Mouse (Mus musculus): ENCODE data around the gene Olfr1427.
"Not testable (repeated sequence)": the region's sequence is repeated elsewhere in the genome, so short reads cannot be mapped to it uniquely, and the experiment has no call there.

The Olfr1427 gene

GRCm38 (mm10) chr19:12103234-12103633, at the start of gene Olfr1427:
TSS of gene Olfr1427 (minus strand) at chr19:12103334.
- DNase-seq (ENCODE audit: low spot score) = no peak

GRCm38 (mm10) chr19:12145452-12145851, 42.3 kb upstream of the Olfr1427 start:
- DNase-seq (ENCODE audit: low spot score) = no peak

- DNase-seq (ENCODE audit: low spot score) = peak; percentile 4
Observed at GRCm38 (mm10) chr19:12143356-12143755, 40.2 kb upstream of the Olfr1427 start.

- peak; percentile 65 for DNase-seq (ENCODE audit: low spot score)
Observed at GRCm38 (mm10) chr19:12134289-12134688, 31.2 kb upstream of the Olfr1427 start.

- DNase-seq (ENCODE audit: low spot score) = no peak
Observed at GRCm38 (mm10) chr19:12123103-12123502, 20.0 kb upstream of the Olfr1427 start, which contains the start of gene Olfr76. TSS of gene Olfr76 (minus strand) at chr19:12123203.

GRCm38 (mm10) chr19:12116464-12116863, 13.3 kb upstream of the Olfr1427 start:
- no peak for DNase-seq (ENCODE audit: low spot score)

- no peak for DNase-seq (ENCODE audit: low spot score)
Observed at GRCm38 (mm10) chr19:12115797-12116196, 12.7 kb upstream of the Olfr1427 start, which contains the start of gene Olfr1428. TSS of gene Olfr1428 (minus strand) at chr19:12115897.

- DNase-seq (ENCODE audit: low spot score) = no peak
Observed at GRCm38 (mm10) chr19:12113807-12114206, 10.7 kb upstream of the Olfr1427 start.

GRCm38 (mm10) chr19:12104541-12104940, 1.4 kb upstream of the Olfr1427 start:
- no peak for DNase-seq (ENCODE audit: low spot score)

GRCm38 (mm10) chr19:12091913-12092312, 11.2 kb downstream of the Olfr1427 start, which contains the start of gene Olfr1426:
TSS of gene Olfr1426 (minus strand) at chr19:12092013.
- no peak for DNase-seq (ENCODE audit: low spot score)

GRCm38 (mm10) chr19:12077631-12078030, 25.5 kb downstream of the Olfr1427 start, which contains the start of gene Olfr1425:
TSS of gene Olfr1425 (minus strand) at chr19:12077731.
- DNase-seq (ENCODE audit: low spot score) = not testable (repeated sequence)

- DNase-seq (ENCODE audit: low spot score) = not testable (repeated sequence)
Observed at GRCm38 (mm10) chr19:12069546-12069945, 33.6 kb downstream of the Olfr1427 start.

GRCm38 (mm10) chr19:12067806-12068205, 35.3 kb downstream of the Olfr1427 start:
- not testable (repeated sequence) for DNase-seq (ENCODE audit: low spot score)

GRCm38 (mm10) chr19:12062582-12062981, 40.6 kb downstream of the Olfr1427 start, which contains the start of gene Olfr1424:
TSS of gene Olfr1424 (minus strand) at chr19:12062682.
- DNase-seq (ENCODE audit: low spot score) = not testable (repeated sequence)
